Mouse (Mus musculus) liver, embryonic 14.5 days (tissue): ENCODE measurements around the gene Zbtb22.
A peak's percentile ranks its signal among the peaks of the same experiment; 100 is the strongest.
"Not testable (repeated sequence)": the region's sequence is repeated elsewhere in the genome, so short reads cannot be mapped to it uniquely, and the experiment has no call there.

ENCODE experiments used
- CTCF ChIP-seq: IDR thresholded peaks from 2 replicates; pipeline ENCODE4 v1.5.1; 2016; ENCODE audit warnings: antibody characterized with exemption, low read depth, control low read depth
- EP300 ChIP-seq: IDR thresholded peaks from 2 replicates; pipeline ENCODE4 v1.6.1; 2016; ENCODE audit warnings: antibody characterized with exemption, low read depth

- peak; percentile 33; the same call in 1 of the 2 replicates for TF ChIP-seq CTCF
- not testable (repeated sequence) for TF ChIP-seq EP300
Measured at GRCm38 (mm10) chr17:33891892-33892291, 23.8 kb upstream of the Zbtb22 start.
